Mouse (Mus musculus) midbrain, embryonic 15.5 days (tissue): ENCODE measurements around the gene Ostf1. TPM values are rescaled to one million over a fixed set of nuclear protein-coding genes. Genes with fewer than 3 reads are reported as not detected.

Experiments used
- ATAC-seq: fragments of 200-750 bp; cut with Nextera tagmentation; replicated peaks from 2 replicates; pipeline ENCODE4 v1.8.0; 2017; ENCODE audit warnings: moderate TSS enrichment
- H3K27ac ChIP-seq: fragments of 300-500 bp; sonication (generic); 2 replicates; pipeline ENCODE4 v1.5.1; 2015; ENCODE audit warnings: mild to moderate bottlenecking, inconsistent platforms
- H3K27me3 ChIP-seq: fragments of 300-500 bp; sonication (generic); replicated peaks from 2 replicates; pipeline ENCODE4 v1.6.1; 2015; ENCODE audit warnings: inconsistent platforms
- H3K36me3 ChIP-seq: fragments of 300-500 bp; sonication (generic); replicated peaks from 2 replicates; pipeline ENCODE4 v1.6.1; 2015; ENCODE audit warnings: inconsistent platforms
- H3K4me1 ChIP-seq: fragments of 300-500 bp; sonication (generic); 2 replicates; pipeline ENCODE4 v1.6.1; 2015; ENCODE audit warnings: inconsistent platforms
- H3K4me2 ChIP-seq: fragments of 300-500 bp; sonication (generic); 2 replicates; pipeline ENCODE4 v1.6.1; 2015; ENCODE audit warnings: inconsistent platforms, mild to moderate bottlenecking, moderate library complexity
- H3K4me3 ChIP-seq: fragments of 300-500 bp; sonication (generic); 2 replicates; pipeline ENCODE4 v1.5.1; 2015; ENCODE audit warnings: mild to moderate bottlenecking, inconsistent platforms
- H3K9ac ChIP-seq: fragments of 300-500 bp; sonication (generic); 2 replicates; pipeline ENCODE4 v1.6.1; 2015; ENCODE audit warnings: mild to moderate bottlenecking, inconsistent platforms
- H3K9me3 ChIP-seq: fragments of 300-500 bp; sonication (generic); 2 replicates; pipeline ENCODE4 v1.6.1; 2016; ENCODE audit warnings: inconsistent platforms
- WGBS: fragments of 180-500 bp; shearing (Covaris S2); methylation state at CpG from one replicate; pipeline ENCODE4 v1.1.7; 2015; ENCODE audit warnings: mixed read lengths; 5-methylcytosine and 5-hydroxymethylcytosine counted together
- polyA plus RNA-seq: library from polyadenylated mRNA; unstranded; fragments of >200 nt; fragmentation: Nextera tagmentation; extraction: Ambion mirVana; gene quantifications from 2 replicates; pipeline ENCODE4 v1.2.1, GENCODE M21; 2015

The Ostf1 gene
- polyA plus RNA-seq, 1 experiment from 2014 or later, result 37.2 TPM

DNA sequence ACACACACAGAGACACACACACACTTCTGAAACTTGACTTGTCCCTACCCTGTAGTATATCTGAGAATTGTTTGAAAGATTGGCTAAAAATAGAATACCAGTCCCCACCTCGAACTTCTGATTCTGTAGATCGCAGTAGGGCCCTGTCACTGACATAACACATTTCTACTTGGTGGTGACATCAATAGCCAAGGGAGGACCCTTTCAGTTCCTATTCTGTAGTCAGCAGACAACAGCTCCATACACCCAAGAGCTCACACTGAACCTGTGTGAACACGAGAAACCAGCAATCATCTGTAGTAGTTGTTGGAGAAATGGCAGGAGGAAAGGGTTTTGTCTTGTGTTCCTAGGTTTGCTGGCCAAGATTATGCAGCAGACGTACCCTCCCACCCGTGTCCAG is 23.4 kb upstream of the Ostf1 start:
- Histone ChIP-seq H3K9ac (no peak overlapping the region), H3K4me3 (no peak overlapping the region), H3K27ac (no peak overlapping the region), H3K36me3 (no peaks in the 10 kb centered on the region), H3K27me3 (no peaks in the 10 kb centered on the region), H3K9me3 (no peaks in the 10 kb centered on the region), H3K4me2 (no peak overlapping the region), H3K4me1 (no peaks in the 10 kb centered on the region)
- 90% methylated on average over 5 of the region's 5 CpGs for WGBS
- no peak for ATAC-seq

DNA sequence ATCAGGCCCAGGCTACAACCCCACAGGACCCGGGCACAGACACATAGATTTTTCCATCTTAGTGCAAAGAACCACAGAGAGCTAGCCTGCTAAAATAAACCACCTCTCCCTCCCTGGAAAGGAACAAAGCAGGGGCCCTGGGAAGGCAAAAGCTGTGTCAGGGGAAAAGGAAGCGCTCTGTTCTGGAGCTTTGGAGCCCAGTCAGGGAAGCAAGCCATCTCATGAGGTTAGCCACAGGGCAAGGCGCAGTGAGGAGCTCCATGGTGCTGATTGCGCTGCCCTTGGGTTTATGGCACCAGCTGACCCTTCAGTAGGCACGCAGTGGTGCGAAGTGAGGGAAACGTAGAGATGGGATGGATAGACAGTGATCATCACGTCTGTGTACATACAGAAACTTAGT is 22.7 kb upstream of the Ostf1 start:
- no peak for ATAC-seq
- Histone ChIP-seq H3K27me3 (no peaks in the 10 kb centered on the region), H3K36me3 (no peaks in the 10 kb centered on the region), H3K4me2 (no peak overlapping the region), H3K27ac (no peak overlapping the region), H3K9ac (no peak overlapping the region), H3K4me3 (no peak overlapping the region), H3K4me1 (no peaks in the 10 kb centered on the region), H3K9me3 (no peaks in the 10 kb centered on the region)
- 91% methylated on average over 8 of the region's 8 CpGs for WGBS

DNA sequence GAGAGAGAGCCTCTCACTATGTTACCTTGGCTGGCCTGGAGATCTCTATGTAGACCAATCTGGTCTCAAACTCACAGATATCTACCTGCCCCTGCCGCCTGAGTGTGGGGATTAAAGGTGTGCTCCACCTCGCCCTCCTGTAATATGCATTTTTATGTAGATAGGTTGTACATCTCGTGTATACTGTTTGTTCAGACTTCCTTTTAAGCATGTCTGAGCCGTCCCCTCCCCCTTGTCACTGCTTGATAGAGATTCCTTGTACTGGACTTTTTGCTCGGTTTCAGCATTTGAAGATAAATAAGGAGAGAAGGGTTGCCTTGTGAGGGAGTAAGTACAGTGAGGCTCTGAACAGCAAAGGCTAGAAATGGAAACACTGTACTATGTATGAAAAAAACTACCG is 21.4 kb upstream of the Ostf1 start:
- no peaks in the 10 kb centered on the region for H3K4me1 ChIP-seq
- no peak overlapping the region for H3K9ac ChIP-seq
- H3K4me3 ChIP-seq, result no peak overlapping the region
- H3K27me3 ChIP-seq, result no peaks in the 10 kb centered on the region
- no peaks in the 10 kb centered on the region for H3K9me3 ChIP-seq
- no peak overlapping the region for H3K27ac ChIP-seq
- 84% methylated on average over 6 of the region's 6 CpGs for WGBS
- no peaks in the 10 kb centered on the region for H3K36me3 ChIP-seq
- ATAC-seq, result no peak
- H3K4me2 ChIP-seq, result no peak overlapping the region

DNA sequence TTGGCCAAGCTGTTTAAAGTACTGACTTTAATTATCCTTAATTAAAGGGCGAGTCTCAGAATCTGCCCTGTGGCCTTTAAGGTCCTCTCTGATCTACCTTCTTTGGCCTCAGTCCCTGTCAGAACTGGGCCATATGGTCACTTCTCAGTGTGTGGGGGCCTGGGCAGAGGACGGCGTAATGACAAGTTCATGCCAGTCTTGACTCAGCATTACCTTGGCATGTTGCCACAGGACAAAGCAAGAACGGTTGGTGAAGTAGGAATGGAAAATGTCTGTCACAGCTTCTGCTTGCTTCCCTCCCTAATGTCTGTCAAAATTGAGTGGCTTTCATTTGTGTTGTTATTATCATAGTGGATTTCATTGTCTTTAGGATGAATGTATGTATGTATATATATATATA is 21.0 kb upstream of the Ostf1 start:
- whole genome bisulfite sequencing, result 81% methylated on average over 4 of the region's 4 CpGs
- H3K4me3 ChIP-seq, result no peak overlapping the region
- ATAC-seq, result no peak
- no peaks in the 10 kb centered on the region for H3K36me3 ChIP-seq
- no peak overlapping the region for H3K9ac ChIP-seq
- H3K4me1 ChIP-seq, result no peaks in the 10 kb centered on the region
- no peak overlapping the region for H3K27ac ChIP-seq
- no peaks in the 10 kb centered on the region for H3K27me3 ChIP-seq
- H3K4me2 ChIP-seq, result no peak overlapping the region
- H3K9me3 ChIP-seq, result no peaks in the 10 kb centered on the region

DNA sequence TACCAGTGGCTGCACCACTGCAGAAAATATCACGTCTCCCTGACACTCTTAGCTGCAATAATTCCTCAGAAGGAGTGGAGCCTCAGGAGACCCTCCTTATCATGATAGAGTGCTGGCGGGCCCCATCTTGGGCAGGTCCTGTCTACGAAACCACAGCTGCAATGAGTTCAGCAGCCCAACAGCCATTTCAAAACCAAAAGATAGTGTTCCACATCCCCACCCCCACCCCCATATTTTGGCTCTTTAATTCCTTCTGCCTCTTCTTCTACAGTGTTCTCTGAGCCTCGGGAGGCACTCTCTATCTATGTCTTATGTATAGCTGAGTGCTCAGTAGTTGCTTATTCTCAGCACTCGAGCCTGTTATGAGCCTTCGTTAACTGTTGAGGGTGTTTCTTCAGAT is 18.9 kb upstream of the Ostf1 start:
- H3K4me3 ChIP-seq, result no peak overlapping the region
- no peak for ATAC-seq
- no peaks in the 10 kb centered on the region for H3K27me3 ChIP-seq
- H3K9me3 ChIP-seq, result no peaks in the 10 kb centered on the region
- WGBS, result 82% methylated on average over 6 of the region's 6 CpGs
- H3K27ac ChIP-seq, result no peak overlapping the region
- H3K36me3 ChIP-seq, result no peaks in the 10 kb centered on the region
- H3K9ac ChIP-seq, result no peak overlapping the region
- H3K4me1 ChIP-seq, result no peaks in the 10 kb centered on the region
- H3K4me2 ChIP-seq, result no peak overlapping the region

DNA sequence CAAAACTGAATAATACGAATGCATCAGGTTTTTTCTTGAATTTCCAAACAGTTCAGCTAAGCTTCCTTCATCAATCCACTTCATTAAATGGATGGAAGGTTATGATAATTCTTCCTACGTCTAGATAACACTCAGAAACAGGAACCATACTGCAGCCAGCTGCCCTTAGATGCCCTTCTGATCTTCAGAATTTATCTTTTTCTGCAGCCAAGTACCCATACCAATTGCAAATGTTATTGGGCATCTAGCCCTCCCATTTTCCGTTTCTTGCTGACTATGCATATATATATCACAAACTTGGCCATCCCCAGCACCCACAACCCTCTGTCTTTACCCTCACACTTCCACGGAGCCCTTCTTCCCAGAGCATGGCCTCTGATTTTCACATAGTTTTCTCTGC is 18.3 kb upstream of the Ostf1 start:
- Histone ChIP-seq H3K4me3 (no peak overlapping the region), H3K4me1 (no peaks in the 10 kb centered on the region), H3K9me3 (no peaks in the 10 kb centered on the region), H3K9ac (no peak overlapping the region), H3K4me2 (no peak overlapping the region), H3K36me3 (no peaks in the 10 kb centered on the region), H3K27me3 (no peaks in the 10 kb centered on the region), H3K27ac (no peak overlapping the region)
- 82% methylated on average over 4 of the region's 4 CpGs for whole genome bisulfite sequencing
- ATAC-seq, result no peak

DNA sequence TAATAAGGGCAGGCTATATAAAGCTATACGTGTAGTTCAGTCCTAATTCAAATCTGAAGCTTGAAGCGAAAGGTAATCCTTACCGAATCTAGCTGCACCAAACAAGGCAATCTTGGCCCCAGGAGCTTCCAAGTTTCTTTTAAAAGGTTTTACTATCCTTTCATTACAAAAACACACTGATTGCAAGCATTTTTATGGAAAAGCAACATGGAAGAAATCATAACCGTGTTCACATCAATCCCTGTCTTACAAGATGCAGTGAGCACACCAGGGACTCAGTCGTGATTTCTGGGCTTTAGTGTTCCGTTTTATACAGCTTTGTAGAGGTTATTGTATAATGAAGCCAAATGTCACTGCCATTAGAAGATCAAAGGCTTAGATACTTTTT is 16.9 kb upstream of the Ostf1 start:
- H3K27me3 ChIP-seq, result no peaks in the 10 kb centered on the region
- H3K4me3 ChIP-seq, result no peak overlapping the region
- no peak overlapping the region for H3K4me2 ChIP-seq
- H3K36me3 ChIP-seq, result no peaks in the 10 kb centered on the region
- H3K4me1 ChIP-seq, result no peaks in the 10 kb centered on the region
- H3K27ac ChIP-seq, result no peak overlapping the region
- no peak for ATAC-seq
- no peaks in the 10 kb centered on the region for H3K9me3 ChIP-seq
- H3K9ac ChIP-seq, result no peak overlapping the region
- WGBS, result 85% methylated on average over 6 of the region's 6 CpGs

DNA sequence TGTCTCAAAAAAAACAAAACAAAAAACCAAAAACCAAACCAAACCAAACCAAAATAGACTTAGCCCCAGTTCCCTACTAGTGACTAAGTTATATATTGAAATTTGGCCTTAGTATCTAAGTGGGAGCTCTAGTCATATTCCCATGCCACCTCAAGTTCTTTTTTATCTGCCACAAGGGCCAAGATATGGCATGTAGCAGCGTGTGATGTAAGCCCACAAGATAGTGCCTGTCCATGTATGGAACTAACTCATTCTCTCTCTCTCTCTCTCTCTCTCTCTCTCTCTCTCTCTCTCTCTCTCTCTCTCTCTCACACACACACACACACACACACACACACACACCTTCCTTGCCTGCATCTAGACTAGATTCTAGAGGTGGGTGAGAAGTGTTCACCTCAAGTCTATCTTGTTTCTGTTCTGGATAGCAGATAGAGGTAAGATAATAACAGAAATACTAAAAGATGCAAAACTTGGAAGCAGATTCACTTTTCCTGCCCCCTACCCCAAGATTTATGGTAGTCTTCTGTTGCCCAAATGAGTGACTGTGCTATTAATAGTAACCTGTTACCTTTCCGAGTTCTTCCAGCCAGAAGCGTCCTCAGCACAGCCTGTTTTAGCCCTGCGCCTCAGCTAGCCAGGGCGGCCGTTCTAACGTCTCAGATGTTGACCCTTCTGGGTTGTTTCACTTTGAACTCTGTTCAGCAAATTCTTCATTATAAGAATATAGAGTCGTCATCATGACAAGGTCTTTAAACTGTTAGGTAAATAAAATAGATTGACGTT is 16.3 kb upstream of the Ostf1 start:
- H3K9ac ChIP-seq, result no peak overlapping the region
- WGBS, result 72% methylated on average over 9 of the region's 9 CpGs
- H3K4me2 ChIP-seq, result no peak overlapping the region
- no peak overlapping the region for H3K27ac ChIP-seq
- no peaks in the 10 kb centered on the region for H3K36me3 ChIP-seq
- ATAC-seq, result no peak
- no peak overlapping the region for H3K4me3 ChIP-seq
- H3K27me3 ChIP-seq, result no peaks in the 10 kb centered on the region
- H3K9me3 ChIP-seq, result no peaks in the 10 kb centered on the region
- H3K4me1 ChIP-seq, result no peaks in the 10 kb centered on the region

DNA sequence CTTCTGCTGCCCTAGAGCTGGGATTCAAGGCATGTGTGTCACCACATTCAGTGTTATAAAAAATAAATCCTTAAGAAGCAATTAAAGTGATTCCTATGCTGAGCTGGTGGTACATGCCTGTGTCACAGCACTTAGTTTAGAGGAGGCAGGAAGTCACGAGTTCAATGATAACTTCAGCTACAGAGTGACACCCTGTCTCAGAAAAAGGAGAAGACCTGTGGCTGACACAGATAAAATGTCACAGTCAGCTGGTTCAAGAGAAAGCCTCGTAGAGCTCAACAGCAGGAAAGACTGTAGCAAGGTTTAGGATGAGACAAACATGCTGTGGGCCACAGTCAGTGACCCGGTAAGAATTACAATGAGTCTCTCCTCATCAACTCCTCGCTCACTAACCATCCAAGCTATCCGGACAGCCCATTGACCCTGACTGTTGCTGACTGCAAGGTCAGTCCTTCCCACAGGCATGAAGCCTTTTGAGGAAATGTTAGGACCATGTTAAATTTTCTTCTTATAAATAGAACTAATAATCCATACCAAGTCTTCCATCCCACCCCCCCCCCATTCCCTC is 15.3 kb upstream of the Ostf1 start:
- Histone ChIP-seq H3K27me3 (no peaks in the 10 kb centered on the region), H3K36me3 (no peaks in the 10 kb centered on the region), H3K9ac (no peak overlapping the region), H3K4me1 (no peaks in the 10 kb centered on the region), H3K4me2 (no peak overlapping the region), H3K27ac (no peak overlapping the region), H3K4me3 (no peak overlapping the region), H3K9me3 (no peaks in the 10 kb centered on the region)
- 52% methylated on average over 5 of the region's 5 CpGs for WGBS
- no peak for ATAC-seq

DNA sequence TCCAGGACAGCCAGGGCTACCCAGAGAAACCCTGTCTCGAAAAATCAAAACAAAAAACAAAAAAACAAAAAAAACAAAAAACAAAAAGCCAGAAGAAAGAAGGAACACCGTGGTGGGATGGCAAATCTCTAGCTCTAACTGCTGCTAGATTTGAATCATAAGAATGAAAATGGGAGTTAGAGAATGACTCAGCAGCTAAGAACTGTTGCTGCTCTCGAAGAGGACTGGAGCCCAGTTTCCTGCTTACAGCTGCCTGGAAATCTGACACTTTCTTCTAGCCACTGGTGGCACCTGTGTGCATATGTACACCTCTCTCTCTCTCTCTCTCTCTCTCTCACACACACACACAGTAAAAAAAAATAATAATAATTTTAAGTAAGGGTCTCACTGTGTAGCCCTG is 14.8 kb upstream of the Ostf1 start:
- H3K4me2 ChIP-seq, result no peak overlapping the region
- WGBS, result 71% methylated on average over 3 of the region's 3 CpGs
- H3K9me3 ChIP-seq, result no peaks in the 10 kb centered on the region
- H3K4me3 ChIP-seq, result no peak overlapping the region
- H3K9ac ChIP-seq, result no peak overlapping the region
- no peaks in the 10 kb centered on the region for H3K36me3 ChIP-seq
- no peak overlapping the region for H3K27ac ChIP-seq
- H3K27me3 ChIP-seq, result no peaks in the 10 kb centered on the region
- no peaks in the 10 kb centered on the region for H3K4me1 ChIP-seq
- ATAC-seq, result no peak

DNA sequence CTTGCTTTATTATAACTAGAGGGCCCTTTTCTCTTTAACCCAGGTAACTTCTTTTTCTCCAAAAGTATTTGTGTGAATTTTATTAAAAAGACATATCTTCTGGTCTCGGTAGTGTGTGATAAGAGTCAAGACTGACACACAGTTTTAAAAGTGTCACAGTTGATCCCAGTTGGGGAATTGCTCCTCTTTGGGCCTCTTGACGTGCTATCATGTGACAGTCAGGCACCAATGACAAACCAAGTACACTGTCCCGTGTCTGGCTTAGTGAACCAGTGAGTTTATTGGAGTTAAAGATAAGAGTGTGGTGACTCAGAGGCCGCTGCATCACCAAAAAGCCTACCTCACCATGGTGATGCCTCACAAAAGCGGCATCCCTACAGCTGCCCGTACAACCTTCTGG is 12.5 kb upstream of the Ostf1 start:
- no peak for ATAC-seq
- H3K27me3 ChIP-seq, result no peaks in the 10 kb centered on the region
- H3K27ac ChIP-seq, result no peak overlapping the region
- no peak overlapping the region for H3K4me3 ChIP-seq
- H3K4me1 ChIP-seq, result no peaks in the 10 kb centered on the region
- 79% methylated on average over 6 of the region's 6 CpGs for WGBS
- H3K9me3 ChIP-seq, result no peaks in the 10 kb centered on the region
- no peak overlapping the region for H3K4me2 ChIP-seq
- H3K36me3 ChIP-seq, result no peaks in the 10 kb centered on the region
- H3K9ac ChIP-seq, result no peak overlapping the region

DNA sequence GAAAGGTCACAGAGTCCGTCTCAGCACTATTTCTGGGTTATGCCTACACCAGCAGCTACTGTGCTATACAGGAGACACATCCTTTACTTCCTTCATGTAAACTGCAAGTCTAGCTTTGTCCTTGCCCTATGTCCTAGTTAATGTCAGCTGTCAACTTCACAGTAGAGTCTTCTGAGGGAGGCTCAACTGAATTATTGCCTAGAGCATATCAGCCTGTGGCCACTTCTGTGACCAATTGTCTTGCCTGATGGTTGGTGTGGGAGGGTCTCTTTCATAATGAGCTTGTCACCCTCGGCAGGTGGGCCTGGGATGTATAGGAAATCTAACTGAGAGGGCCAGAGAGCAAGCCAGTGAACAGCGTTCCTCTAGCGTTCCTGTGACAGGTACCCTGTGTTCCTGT is 11.8 kb upstream of the Ostf1 start:
- no peak for ATAC-seq
- Histone ChIP-seq H3K36me3 (no peaks in the 10 kb centered on the region), H3K27ac (no peak overlapping the region), H3K4me1 (no peaks in the 10 kb centered on the region), H3K4me2 (no peak overlapping the region), H3K9ac (no peak overlapping the region), H3K9me3 (no peaks in the 10 kb centered on the region), H3K27me3 (no peaks in the 10 kb centered on the region), H3K4me3 (no peak overlapping the region)
- WGBS, result 45% methylated on average over 4 of the region's 4 CpGs

DNA sequence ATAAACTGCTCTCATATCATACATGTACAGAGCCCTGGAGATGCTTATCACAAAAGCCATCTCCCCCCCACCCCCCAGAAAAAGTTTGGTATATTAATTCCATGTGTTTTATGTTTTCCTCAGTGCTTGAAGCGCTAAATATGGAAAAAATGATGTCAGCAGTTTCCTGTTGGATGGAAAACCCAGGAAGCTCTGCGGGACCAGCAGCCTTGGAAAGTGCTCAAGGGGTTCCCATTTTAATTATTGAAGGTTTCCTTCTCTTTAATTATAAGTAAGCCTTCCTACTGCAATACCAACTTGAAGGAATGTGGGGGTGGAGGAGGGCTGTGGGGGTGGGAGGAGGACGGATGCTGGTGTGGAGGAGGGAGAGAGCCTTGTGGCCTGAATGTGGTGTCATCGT is 9.4 kb upstream of the Ostf1 start:
- H3K9me3 ChIP-seq, result no peaks in the 10 kb centered on the region
- no peaks in the 10 kb centered on the region for H3K36me3 ChIP-seq
- ATAC-seq, result no peak
- H3K4me3 ChIP-seq, result no peak overlapping the region
- no peak overlapping the region for H3K27ac ChIP-seq
- no peaks in the 10 kb centered on the region for H3K27me3 ChIP-seq
- no peaks in the 10 kb centered on the region for H3K4me1 ChIP-seq
- 86% methylated on average over 4 of the region's 4 CpGs for WGBS
- H3K9ac ChIP-seq, result no peak overlapping the region
- no peak overlapping the region for H3K4me2 ChIP-seq
